Mouse (Mus musculus) megakaryocyte-erythroid progenitor cell, adult 5-6 weeks (primary cell): ENCODE results near the gene Zfp972. TPM values are rescaled to one million over a fixed set of nuclear protein-coding genes. Genes with fewer than 3 reads are reported as not detected.
"Not testable (repeated sequence)": the region's sequence is repeated elsewhere in the genome, so short reads cannot be mapped to it uniquely, and the experiment has no call there.

Experiments used
- ATAC-seq: replicated peaks from 2 replicates; pipeline ENCODE4 v1.8.0; 2016; ENCODE audit warnings: mild to moderate bottlenecking, inconsistent platforms; ENCODE audit not compliant: severe bottlenecking, poor library complexity, low FRiP score, low TSS enrichment
- total RNA-seq, 2 experiments: library from RNA; stranded (forward) in 1 of 2; stranded (reverse) in 1 of 2; fragments of 200-1000, 215-1000 nt in 1 of 2; fragments of >200 nt in 1 of 2; fragmentation: Nextera tagmentation in 1 of 2; gene quantifications; 2 replicates each; pipeline ENCODE4 v1.2.3; 2014 to 2017

Zfp972 gene
- total RNA-seq (2014; fragmentation: Nextera tagmentation) (3.6 and 7.3 TPM in 2 replicates), total RNA-seq (2017) (5.5 and 7.0 TPM in 2 replicates)

- ATAC-seq = not testable (repeated sequence)
Observed at GRCm38 (mm10) chr2:177925563-177926103, at the start of gene Zfp972. Zfp972 (minus strand) TSS chr2:177925613.

GRCm38 (mm10) chr2:177974814-177975213 is 49.4 kb upstream of the Zfp972 start:
- not testable (repeated sequence) for ATAC-seq

- not testable (repeated sequence) for ATAC-seq
Observed at GRCm38 (mm10) chr2:177957145-177957544, 31.7 kb upstream of the Zfp972 start, which contains the start of gene Gm14326. Gm14326 (minus strand) TSS chr2:177957297.

- not testable (repeated sequence) for ATAC-seq
Observed at GRCm38 (mm10) chr2:177956734-177957133, 31.3 kb upstream of the Zfp972 start.

- ATAC-seq = not testable (repeated sequence)
Observed at GRCm38 (mm10) chr2:177903276-177903675, 22.1 kb downstream of the Zfp972 start.

- ATAC-seq = not testable (repeated sequence)
Observed at GRCm38 (mm10) chr2:177898171-177898570, 27.2 kb downstream of the Zfp972 start.

GRCm38 (mm10) chr2:177897046-177897578 is 28.3 kb downstream of the Zfp972 start, which contains the start of gene Gm14327:
Gm14327 (plus strand) TSS chr2:177897096.
- not testable (repeated sequence) for ATAC-seq

- ATAC-seq = not testable (repeated sequence)
Observed at GRCm38 (mm10) chr2:177887743-177888142, 37.7 kb downstream of the Zfp972 start.

GRCm38 (mm10) chr2:177862254-177862653 is 63.2 kb downstream of the Zfp972 start:
- ATAC-seq = not testable (repeated sequence)

Other genes starting within 250 kb of the Zfp972 start
- gene Gm14322, start 166.3 kb downstream of the Zfp972 start, total RNA-seq (2014; fragmentation: Nextera tagmentation) = 2.3 and 4.7 TPM in 2 replicates
- gene Gm14322, start 166.3 kb downstream of the Zfp972 start, total RNA-seq (2017) = 6.1 TPM in 1 of 2 replicates, not detected in the other
- gene Gm14325, start 85.3 kb downstream of the Zfp972 start, total RNA-seq (2014; fragmentation: Nextera tagmentation) = 8.5 and 13.6 TPM in 2 replicates
- 20.9 and 30.8 TPM in 2 replicates for gene Gm14325, start 85.3 kb downstream of the Zfp972 start, total RNA-seq (2017)
- 13.0 and 13.9 TPM in 2 replicates for gene Gm14327, start 28.5 kb downstream of the Zfp972 start, total RNA-seq (2014; fragmentation: Nextera tagmentation)
- gene Gm14327, start 28.5 kb downstream of the Zfp972 start, total RNA-seq (2017) = not detected in 2 replicates
- 18.4 and 27.3 TPM in 2 replicates for gene Gm14326, start 31.7 kb upstream of the Zfp972 start, total RNA-seq (2014; fragmentation: Nextera tagmentation)
- gene Gm14326, start 31.7 kb upstream of the Zfp972 start, total RNA-seq (2017) = 13.4 and 15.3 TPM in 2 replicates
- 36.1 and 37.3 TPM in 2 replicates for gene Zfp971, start 97.7 kb upstream of the Zfp972 start, total RNA-seq (2014; fragmentation: Nextera tagmentation)
- 27.1 and 34.3 TPM in 2 replicates for gene Zfp971, start 97.7 kb upstream of the Zfp972 start, total RNA-seq (2017)
- 20.4 and 23.3 TPM in 2 replicates for gene Zfp931, start 152.9 kb upstream of the Zfp972 start, total RNA-seq (2014; fragmentation: Nextera tagmentation)
- gene Zfp931, start 152.9 kb upstream of the Zfp972 start, total RNA-seq (2017) = 5.2 and 20.5 TPM in 2 replicates
- 0.37 TPM in 1 of 2 replicates, not detected in the other for gene Phactr3, start 193.4 kb upstream of the Zfp972 start, total RNA-seq (2014; fragmentation: Nextera tagmentation)
- gene Phactr3, start 193.4 kb upstream of the Zfp972 start, total RNA-seq (2017) = 6.8 TPM in 1 of 2 replicates, not detected in the other